Mouse (Mus musculus) hindbrain, embryonic 10.5 days (tissue): ENCODE measurements at regions not wholly inside any gene's neighbourhood (a gene's known extent, or its start where the extent isn't known, plus 50 kb on each side); places are given as distances from the start of the nearest gene placed in this dataset.

Experiments used
- DNase-seq: peaks from one replicate; pipeline ENCODE4 v3.0.0-alpha.2; 2017; ENCODE audit warnings: low spot score
- H3K27ac ChIP-seq: fragments of 300-500 bp; sonication (generic); 2 replicates; pipeline ENCODE4 v1.5.1; 2016; ENCODE audit warnings: mild to moderate bottlenecking, moderate library complexity
- H3K27me3 ChIP-seq: fragments of 300-500 bp; sonication (generic); 2 replicates; pipeline ENCODE4 v1.6.1; 2016; ENCODE audit warnings: mild to moderate bottlenecking; ENCODE audit not compliant: poor library complexity, insufficient read depth, severe bottlenecking
- H3K36me3 ChIP-seq: fragments of 300-500 bp; sonication (generic); 2 replicates; pipeline ENCODE4 v1.6.1; 2016; ENCODE audit warnings: mild to moderate bottlenecking, moderate library complexity
- H3K4me1 ChIP-seq: fragments of 300-500 bp; sonication (generic); replicated peaks from 2 replicates; pipeline ENCODE4 v1.6.1; 2016; ENCODE audit warnings: mild to moderate bottlenecking
- H3K4me3 ChIP-seq: fragments of 300-500 bp; sonication (generic); 2 replicates; pipeline ENCODE4 v1.5.1; 2016; ENCODE audit warnings: mild to moderate bottlenecking, moderate library complexity
- H3K9me3 ChIP-seq: fragments of 300-500 bp; sonication (generic); 2 replicates; pipeline ENCODE4 v1.6.1; 2016; ENCODE audit warnings: mild to moderate bottlenecking, moderate library complexity
- WGBS: fragments of 180-500 bp; shearing (Covaris S2); methylation state at CpG from one replicate; pipeline ENCODE4 v1.1.7; 2016; 5-methylcytosine and 5-hydroxymethylcytosine counted together

- Histone ChIP-seq H3K4me3 (no peak overlapping the region), H3K36me3 (no peaks in the 10 kb centered on the region), H3K27ac (no peak overlapping the region), H3K9me3 (no peaks in the 10 kb centered on the region), H3K27me3 (peaks cover 56% of the 10 kb centered on the region), H3K4me1 (peaks cover 8% of the 10 kb centered on the region)
- DNase-seq = no peak
- 65% methylated on average over 5 of the region's 5 CpGs for WGBS
Observed at GRCm38 (mm10) chrX:163117681-163118393, 153.4 kb upstream of the S100g start.

DNA sequence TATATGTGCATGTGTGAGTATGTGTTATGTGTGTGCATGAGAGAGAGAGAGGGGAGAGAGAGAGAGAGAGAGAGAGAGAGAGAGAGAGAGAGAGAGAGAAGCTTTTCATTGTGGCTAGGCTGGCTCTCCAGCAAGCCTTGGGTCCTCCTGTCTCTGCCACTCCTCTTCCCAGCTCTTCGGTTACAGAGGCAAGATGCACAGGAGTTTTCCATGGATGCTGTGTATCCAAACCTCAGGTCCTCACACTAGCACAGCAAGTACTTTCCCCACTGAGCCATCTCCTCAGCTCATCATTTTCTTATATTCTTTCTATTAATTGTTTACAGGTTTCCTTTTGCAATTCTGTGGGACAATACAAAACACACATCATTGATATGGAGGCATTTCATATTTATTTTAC lies 152.8 kb upstream of the S100g start:
- Histone ChIP-seq H3K36me3 (no peaks in the 10 kb centered on the region), H3K27ac (no peak overlapping the region), H3K4me1 (peaks cover 8% of the 10 kb centered on the region), H3K27me3 (peaks cover 58% of the 10 kb centered on the region), H3K4me3 (no peak overlapping the region), H3K9me3 (no peaks in the 10 kb centered on the region)
- 64% methylated on average over 1 of the region's 1 CpGs for WGBS
- no peak for DNase-seq

DNA sequence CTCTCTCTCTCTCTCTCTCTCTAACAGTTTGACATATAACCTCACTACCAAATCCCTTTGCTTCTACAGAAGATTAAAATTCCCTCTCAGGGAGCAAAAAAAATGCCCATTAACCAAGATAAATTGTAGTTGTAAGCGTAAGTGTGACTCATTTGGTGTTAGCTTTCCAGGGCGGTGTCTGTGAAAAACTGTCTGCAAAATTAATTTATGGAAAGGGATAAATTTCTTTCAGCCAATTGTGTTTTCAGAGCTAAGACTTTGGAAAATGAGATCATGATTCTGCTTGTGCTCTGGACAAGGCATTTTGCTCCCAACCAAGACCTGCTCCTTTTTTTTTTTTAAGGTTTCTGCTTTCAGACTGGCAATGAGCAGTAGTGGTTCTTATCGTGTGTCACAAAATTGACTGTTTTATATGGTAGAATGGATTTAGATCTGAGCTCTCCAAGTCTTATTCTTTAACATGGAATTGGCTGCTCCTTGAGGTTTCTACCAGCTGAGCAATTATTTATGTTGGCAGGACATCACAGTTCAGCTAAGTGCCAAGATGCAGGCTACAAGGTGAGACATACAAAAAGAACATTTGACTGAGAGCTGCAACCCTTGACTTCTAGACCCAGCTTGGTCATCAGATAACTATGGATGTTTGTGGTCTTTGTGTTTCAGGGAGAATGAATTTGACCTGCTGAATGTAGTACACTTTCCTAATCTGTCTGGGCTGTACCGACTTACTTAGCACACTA lies 130.8 kb upstream of the S100g start:
- Histone ChIP-seq H3K4me3 (no peak overlapping the region), H3K9me3 (no peaks in the 10 kb centered on the region), H3K27me3 (peaks cover 40% of the 10 kb centered on the region), H3K36me3 (no peaks in the 10 kb centered on the region), H3K27ac (no peak overlapping the region), H3K4me1 (no peaks in the 10 kb centered on the region)
- DNase-seq = no peak
- 92% methylated on average over 4 of the region's 4 CpGs for WGBS
